Mouse (Mus musculus) neural tube, embryonic 11.5 days (tissue): ENCODE measurements around the gene Gfer. TPM values are rescaled to one million over a fixed set of nuclear protein-coding genes. Genes with fewer than 3 reads are reported as not detected.
A peak's percentile ranks its signal among the peaks of the same experiment; 100 is the strongest.
"Not testable (repeated sequence)": the region's sequence is repeated elsewhere in the genome, so short reads cannot be mapped to it uniquely, and the experiment has no call there.

Experiments used
- ATAC-seq: fragments of 200-750 bp; cut with Nextera tagmentation; 2 replicates; pipeline ENCODE4 v1.8.0; 2017; ENCODE audit warnings: moderate number of reproducible peaks, mild to moderate bottlenecking, moderate TSS enrichment, moderate library complexity; ENCODE audit not compliant: insufficient read depth, low FRiP score, low TSS enrichment
- DNase-seq: peaks from one replicate; pipeline ENCODE4 v3.0.0-alpha.2; 2015; ENCODE audit warnings: low spot score
- H3K27ac ChIP-seq: fragments of 300-500 bp; sonication (generic); 2 replicates; pipeline ENCODE4 v1.5.1; 2014; ENCODE audit warnings: low read depth, mild to moderate bottlenecking, low read length
- H3K27me3 ChIP-seq: fragments of 300-500 bp; sonication (generic); 2 replicates; pipeline ENCODE4 v1.6.1; 2014; ENCODE audit warnings: mild to moderate bottlenecking, low read length, mixed read lengths; ENCODE audit not compliant: control insufficient read depth, insufficient read depth
- H3K36me3 ChIP-seq: fragments of 300-500 bp; sonication (generic); 2 replicates; pipeline ENCODE4 v1.6.1; 2014; ENCODE audit warnings: mild to moderate bottlenecking, low read length, moderate library complexity, mixed read lengths; ENCODE audit not compliant: control insufficient read depth, insufficient read depth
- H3K4me1 ChIP-seq: fragments of 300-500 bp; sonication (generic); 2 replicates; pipeline ENCODE4 v1.6.1; 2014; ENCODE audit warnings: low read length, mixed read lengths; ENCODE audit not compliant: control insufficient read depth, insufficient read depth
- H3K4me2 ChIP-seq: fragments of 300-500 bp; sonication (generic); 2 replicates; pipeline ENCODE4 v1.6.1; 2014; ENCODE audit warnings: low read depth, mild to moderate bottlenecking, moderate library complexity
- H3K4me3 ChIP-seq: fragments of 300-500 bp; sonication (generic); 2 replicates; pipeline ENCODE4 v1.5.1; 2014; ENCODE audit warnings: low read depth, low read length
- H3K9ac ChIP-seq: fragments of 300-500 bp; sonication (generic); 2 replicates; pipeline ENCODE4 v1.6.1; 2014; ENCODE audit warnings: mild to moderate bottlenecking, low read length
- H3K9me3 ChIP-seq: fragments of 300-500 bp; sonication (generic); 2 replicates; pipeline ENCODE4 v1.6.1; 2016; ENCODE audit warnings: low read length; ENCODE audit not compliant: control insufficient read depth
- WGBS: fragments of 180-500 bp; shearing (Covaris S2); extraction: QIAGEN DNeasy Blood & Tissue Kit; methylation state at CpG from one replicate; pipeline ENCODE4 v1.1.7; 2014; 5-methylcytosine and 5-hydroxymethylcytosine counted together
- polyA plus RNA-seq: library from polyadenylated mRNA; unstranded; fragments of >200 nt; fragmentation: Nextera tagmentation; extraction: Ambion mirVana; gene quantifications from 2 replicates; pipeline ENCODE4 v1.2.1, GENCODE M21; 2014

Gfer gene
- polyA plus RNA-seq, 1 experiment from 2014 or later = 53.0 TPM

DNA sequence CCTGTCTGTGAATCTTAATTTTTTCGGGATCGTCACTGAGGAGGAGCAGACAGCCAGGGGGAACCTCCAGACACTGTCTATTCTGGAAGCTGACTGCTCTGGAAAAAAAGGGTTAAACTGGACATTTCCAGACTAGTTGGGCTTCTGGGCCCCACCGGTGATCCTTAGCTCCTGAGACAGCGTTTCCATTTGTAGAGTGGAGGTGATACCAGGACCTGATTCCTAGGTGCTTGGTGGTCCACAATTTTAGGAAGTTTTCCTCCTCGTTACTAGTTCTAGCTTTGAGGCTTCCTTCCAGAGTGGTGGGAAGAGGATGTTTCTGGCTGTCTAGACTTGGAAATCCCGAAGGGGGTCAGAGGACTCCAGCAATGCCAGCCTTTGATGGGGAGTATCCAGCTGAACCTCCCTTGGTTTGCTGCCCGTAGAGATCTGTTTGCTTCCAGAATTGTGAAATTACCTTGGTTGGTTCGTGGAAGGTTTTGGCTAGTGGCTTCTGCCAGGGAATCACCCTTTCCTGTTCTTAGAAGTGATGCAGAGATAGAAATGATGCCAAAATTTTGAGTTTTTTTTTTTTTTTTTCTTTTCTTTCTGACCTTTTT is 25.6 kb downstream of the Gfer start:
- H3K9ac ChIP-seq = peak overlapping the region; percentile 94
- 11% methylated on average over 8 of the region's 8 CpGs for WGBS
- H3K4me1 ChIP-seq = peaks cover 24% of the 10 kb centered on the region
- H3K27me3 ChIP-seq = no peaks in the 10 kb centered on the region
- no peak for ATAC-seq
- DNase-seq = no peak
- H3K36me3 ChIP-seq = no peaks in the 10 kb centered on the region
- no peaks in the 10 kb centered on the region for H3K9me3 ChIP-seq
- H3K27ac ChIP-seq = peak overlapping the region; percentile 76; the same call in 1 of the 2 replicates
- peak overlapping the region; percentile 76 for H3K4me2 ChIP-seq
- H3K4me3 ChIP-seq = peak overlapping the region; percentile 98

DNA sequence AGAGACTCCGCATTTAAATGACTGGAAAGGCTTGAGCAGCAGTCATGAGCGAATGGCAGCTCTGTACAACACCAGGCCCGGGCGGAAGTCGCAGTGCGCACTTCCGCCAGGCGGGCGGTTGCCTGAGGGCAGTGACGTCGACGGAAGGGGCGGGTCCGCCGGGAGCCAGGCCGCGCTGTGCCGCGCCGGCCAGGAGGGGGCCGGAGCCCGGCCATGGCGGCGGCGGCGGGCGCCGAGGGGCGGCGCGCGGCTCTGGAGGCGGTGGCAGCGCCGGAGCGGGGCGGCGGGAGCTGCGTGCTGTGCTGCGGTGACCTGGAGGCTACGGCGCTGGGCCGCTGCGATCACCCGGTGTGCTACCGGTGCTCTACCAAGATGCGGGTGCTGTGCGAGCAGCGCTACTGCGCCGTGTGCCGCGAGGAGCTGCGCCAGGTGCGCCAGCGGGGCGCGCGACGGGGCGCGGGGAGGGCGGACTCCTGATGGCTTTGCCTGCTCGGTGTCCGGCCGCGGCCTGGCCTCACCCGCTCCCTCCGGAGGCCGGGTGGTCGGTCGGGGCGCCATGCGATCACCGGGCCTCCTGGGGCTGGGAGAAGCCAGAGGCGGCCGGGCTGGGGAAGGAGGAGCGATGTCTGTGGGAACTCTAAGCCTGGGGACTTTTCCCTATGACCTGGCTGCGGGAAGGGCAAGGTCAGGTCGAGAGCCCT is 26.3 kb downstream of the Gfer start, which contains the start of gene Zfp598:
Zfp598 (plus strand) TSS at position 143 of the 701 bp plus-strand sequence.
- ATAC-seq (peak; percentile 95), DNase-seq (peak; percentile 96)
- Histone ChIP-seq H3K9me3 (no peaks in the 10 kb centered on the region), H3K27ac (peak within 1 kb of the TSS; percentile 76), H3K9ac (peak within 1 kb of the TSS; percentile 94), H3K4me1 (peaks cover 24% of the 10 kb centered on the region), H3K36me3 (no peaks in the 10 kb centered on the region), H3K4me3 (peak within 1 kb of the TSS; percentile 98), H3K27me3 (no peaks in the 10 kb centered on the region), H3K4me2 (peak within 1 kb of the TSS; percentile 76)
- under 1% methylated on average over 75 of the region's 80 CpGs for WGBS

DNA sequence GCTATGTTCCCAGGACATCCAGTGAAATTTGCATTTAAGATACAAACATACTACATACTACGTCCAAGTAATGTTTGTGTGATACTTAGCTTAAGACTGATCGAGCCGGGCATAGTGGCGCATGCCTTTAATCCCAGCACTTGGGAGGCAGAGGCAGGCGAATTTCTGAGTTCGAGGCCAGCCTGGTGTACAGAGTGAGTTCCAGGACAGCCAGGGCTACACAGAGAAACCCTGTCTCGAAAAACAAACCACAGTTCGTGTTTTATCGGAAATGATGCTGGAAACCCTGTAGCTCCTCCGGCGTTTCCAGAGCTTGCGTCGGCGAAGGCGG is 26.8 kb downstream of the Gfer start:
- not testable (repeated sequence) for H3K27ac ChIP-seq, H3K9me3 ChIP-seq, H3K27me3 ChIP-seq, H3K36me3 ChIP-seq, DNase-seq
- Histone ChIP-seq H3K4me1 (peaks cover 24% of the 10 kb centered on the region), H3K9ac (peak overlapping the region; percentile 94), H3K4me2 (peak overlapping the region; percentile 76), H3K4me3 (peak overlapping the region; percentile 98)
- peak; percentile 20; the same call in 1 of the 2 replicates for ATAC-seq
- WGBS = 12% methylated on average over 15 of the region's 15 CpGs

DNA sequence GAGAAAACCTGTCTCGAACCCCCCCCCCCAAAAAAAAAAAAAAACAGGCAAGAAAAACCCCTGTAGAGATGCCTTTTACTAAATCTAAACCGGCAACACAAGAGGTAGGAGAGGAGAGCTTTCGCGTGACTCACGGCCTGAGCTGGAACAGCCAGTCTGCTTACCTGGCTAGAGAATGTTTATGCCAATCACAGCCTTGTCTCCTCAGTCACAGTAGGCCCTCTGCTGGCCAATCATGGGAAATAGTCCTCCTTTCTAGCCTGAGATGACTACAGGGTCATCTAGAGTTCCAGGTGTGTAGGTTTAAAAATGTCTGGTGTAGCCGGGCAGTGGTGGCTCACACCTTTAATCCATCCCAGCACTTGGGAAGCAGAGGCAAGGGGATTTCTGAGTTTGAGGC is 28.5 kb downstream of the Gfer start:
- DNase-seq (peak; percentile 38), ATAC-seq (no peak)
- no peaks in the 10 kb centered on the region for H3K9me3 ChIP-seq
- no peak overlapping the region for H3K4me2 ChIP-seq
- H3K9ac ChIP-seq = no peak overlapping the region
- H3K4me1 ChIP-seq = peaks cover 24% of the 10 kb centered on the region
- no peaks in the 10 kb centered on the region for H3K36me3 ChIP-seq
- no peak overlapping the region for H3K4me3 ChIP-seq
- H3K27me3 ChIP-seq = no peaks in the 10 kb centered on the region
- no peak overlapping the region for H3K27ac ChIP-seq
- 36% methylated on average over 6 of the region's 6 CpGs for WGBS

DNA sequence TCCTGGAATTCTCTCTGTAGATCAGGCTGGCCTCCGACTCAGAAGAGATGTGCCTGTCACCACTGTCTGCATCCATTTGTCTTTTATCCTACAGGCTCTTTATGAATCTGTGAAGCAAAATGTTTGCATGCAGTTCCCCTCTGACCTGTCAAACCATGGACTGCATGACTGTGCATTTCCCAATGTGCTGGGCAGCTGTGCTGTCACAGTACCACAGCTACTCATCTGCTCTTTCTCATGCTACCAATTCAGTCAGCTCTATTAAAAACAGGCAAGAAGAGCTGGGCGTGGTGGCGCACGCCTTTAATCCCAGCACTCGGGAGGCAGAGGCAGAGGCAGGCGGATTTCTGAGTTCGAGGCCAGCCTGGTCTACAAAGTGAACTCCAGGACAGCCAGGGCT is 28.9 kb downstream of the Gfer start:
- WGBS = 73% methylated on average over 7 of the region's 7 CpGs

DNA sequence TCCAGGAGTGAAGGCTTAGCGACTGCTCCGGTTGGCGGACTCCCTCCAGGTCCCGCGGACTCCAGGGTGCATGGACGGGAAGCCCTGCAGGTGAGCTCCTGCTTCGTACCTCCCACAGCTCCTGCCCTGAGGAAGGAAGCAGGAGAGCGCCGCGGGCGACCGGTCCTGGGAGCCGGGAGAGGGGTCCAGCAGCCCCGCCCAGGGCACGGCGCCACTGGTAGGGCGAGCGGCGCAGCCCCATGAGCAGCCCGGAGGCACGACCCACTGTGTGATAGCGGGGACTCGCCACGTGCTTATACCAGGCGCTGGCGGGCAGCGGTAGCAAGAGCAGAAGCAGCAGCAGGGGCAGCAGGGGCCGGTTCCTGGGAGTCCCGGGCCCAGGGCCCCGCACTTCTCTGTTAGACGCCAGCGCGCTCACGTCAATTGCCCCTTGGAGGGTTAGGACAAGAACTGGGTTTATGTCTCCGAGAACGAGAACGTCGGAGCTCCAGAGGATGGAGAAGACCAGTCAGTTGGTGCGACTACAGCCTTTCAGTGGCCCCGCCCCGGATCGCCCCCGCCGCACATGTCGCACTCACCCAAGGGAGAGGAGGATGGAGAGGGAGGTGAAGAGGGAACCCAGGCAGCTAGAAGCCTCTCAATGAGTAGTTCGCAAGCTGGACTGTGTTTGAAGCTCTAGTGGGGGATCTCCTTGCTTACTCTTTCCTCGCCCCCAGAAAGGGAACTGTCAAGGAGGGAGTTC is 37.8 kb downstream of the Gfer start, which contains the start of gene Npw:
Npw (minus strand) TSS at position 441 of the 742 bp plus-strand sequence.
- WGBS = 1% methylated on average over 47 of the region's 47 CpGs
- no peak within 1 kb of the TSS for H3K27ac ChIP-seq
- H3K4me3 ChIP-seq = peak within 1 kb of the TSS; percentile 31
- no peaks in the 10 kb centered on the region for H3K9me3 ChIP-seq
- ATAC-seq = no peak
- H3K36me3 ChIP-seq = no peaks in the 10 kb centered on the region
- peak within 1 kb of the TSS; percentile 60 for H3K4me2 ChIP-seq
- H3K4me1 ChIP-seq = no peaks in the 10 kb centered on the region
- peaks cover 36% of the 10 kb centered on the region for H3K27me3 ChIP-seq
- peak; percentile 37 for DNase-seq
- peak within 1 kb of the TSS; percentile 29; the same call in 1 of the 2 replicates for H3K9ac ChIP-seq

More for the DNA sequence above, 28.9 kb downstream of the Gfer start:
- DNase-seq, H3K9ac ChIP-seq, H3K27ac ChIP-seq, H3K4me3 ChIP-seq, H3K36me3 ChIP-seq, H3K9me3 ChIP-seq, ATAC-seq, H3K27me3 ChIP-seq, H3K4me2 ChIP-seq: not testable (repeated sequence)
- H3K4me1 ChIP-seq = peaks cover 22% of the 10 kb centered on the region

DNA sequence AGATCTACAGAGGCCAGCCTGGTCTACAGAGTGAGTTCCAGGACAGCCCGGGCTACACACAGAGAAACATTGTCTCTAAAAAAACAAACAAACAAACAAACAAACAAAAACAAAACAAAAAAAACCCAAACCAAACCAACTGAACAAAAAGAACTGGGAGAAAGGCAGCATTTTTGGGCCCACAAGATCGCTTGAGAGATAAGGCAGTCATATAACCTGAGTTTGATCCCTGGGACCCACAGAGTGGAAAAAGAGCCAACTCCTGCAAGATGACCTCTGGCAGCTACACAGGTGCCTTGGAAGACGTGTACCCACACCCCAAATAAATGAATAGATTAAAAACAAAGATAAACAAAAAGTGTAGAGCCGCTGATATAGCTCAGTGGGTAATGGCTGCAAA is 41.0 kb downstream of the Gfer start:
- peaks cover 5% of the 10 kb centered on the region for H3K4me1 ChIP-seq
- H3K4me3 ChIP-seq = no peak overlapping the region
- H3K9me3 ChIP-seq = no peaks in the 10 kb centered on the region
- H3K27ac ChIP-seq = no peak overlapping the region
- ATAC-seq (no peak), DNase-seq (no peak)
- H3K9ac ChIP-seq = no peak overlapping the region
- H3K27me3 ChIP-seq = peaks cover 42% of the 10 kb centered on the region
- H3K36me3 ChIP-seq = no peaks in the 10 kb centered on the region
- WGBS = 79% methylated on average over 4 of the region's 4 CpGs
- H3K4me2 ChIP-seq = no peak overlapping the region

DNA sequence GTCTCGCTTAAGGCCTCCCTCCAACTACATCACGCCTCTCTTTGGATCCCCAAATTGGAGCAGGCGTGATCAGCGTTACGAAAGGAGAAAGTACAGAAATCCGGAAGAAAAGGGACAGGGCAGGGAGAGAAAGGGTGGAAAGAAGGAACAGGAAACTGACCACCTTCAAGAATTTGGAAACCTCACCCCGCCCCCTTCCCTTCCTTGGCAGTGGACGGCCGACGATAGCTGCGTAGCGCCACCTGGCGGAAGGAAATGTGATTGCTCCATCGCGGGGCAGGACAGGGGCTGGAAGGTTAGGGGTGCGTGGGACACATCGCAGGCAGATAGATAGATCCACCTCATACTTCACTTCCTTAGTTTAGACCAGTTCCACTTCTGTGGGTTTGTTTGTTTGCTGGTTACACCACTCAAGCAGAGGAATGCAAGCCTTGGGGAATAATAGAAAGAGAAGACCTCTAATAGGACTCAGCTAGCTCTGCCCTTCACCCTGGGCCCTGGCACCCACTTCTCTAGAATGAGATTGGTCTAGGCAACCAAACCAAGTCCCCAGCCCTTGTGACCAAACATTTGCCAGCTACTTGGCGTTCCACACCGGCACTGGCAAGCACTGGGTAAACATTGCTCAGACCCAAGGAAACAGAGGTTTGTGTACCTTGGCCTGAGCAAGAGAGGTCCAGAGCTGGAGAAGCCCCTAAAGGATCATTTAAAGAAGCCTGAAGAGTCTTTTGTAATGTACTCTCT is 41.8 kb downstream of the Gfer start:
- Histone ChIP-seq H3K9ac (no peak overlapping the region; the same call in 1 of the 2 replicates), H3K9me3 (no peaks in the 10 kb centered on the region), H3K4me3 (no peak overlapping the region), H3K27ac (no peak overlapping the region), H3K4me2 (peak overlapping the region; percentile 37), H3K27me3 (peaks cover 36% of the 10 kb centered on the region), H3K36me3 (no peaks in the 10 kb centered on the region), H3K4me1 (peaks cover 7% of the 10 kb centered on the region)
- 4% methylated on average over 19 of the region's 19 CpGs for WGBS
- ATAC-seq (peak; percentile 61; the same call in 1 of the 2 replicates), DNase-seq (peak; percentile 86)
